8 mouse cellular contexts compared by ENCODE assay signal in the genomic region with DNA sequence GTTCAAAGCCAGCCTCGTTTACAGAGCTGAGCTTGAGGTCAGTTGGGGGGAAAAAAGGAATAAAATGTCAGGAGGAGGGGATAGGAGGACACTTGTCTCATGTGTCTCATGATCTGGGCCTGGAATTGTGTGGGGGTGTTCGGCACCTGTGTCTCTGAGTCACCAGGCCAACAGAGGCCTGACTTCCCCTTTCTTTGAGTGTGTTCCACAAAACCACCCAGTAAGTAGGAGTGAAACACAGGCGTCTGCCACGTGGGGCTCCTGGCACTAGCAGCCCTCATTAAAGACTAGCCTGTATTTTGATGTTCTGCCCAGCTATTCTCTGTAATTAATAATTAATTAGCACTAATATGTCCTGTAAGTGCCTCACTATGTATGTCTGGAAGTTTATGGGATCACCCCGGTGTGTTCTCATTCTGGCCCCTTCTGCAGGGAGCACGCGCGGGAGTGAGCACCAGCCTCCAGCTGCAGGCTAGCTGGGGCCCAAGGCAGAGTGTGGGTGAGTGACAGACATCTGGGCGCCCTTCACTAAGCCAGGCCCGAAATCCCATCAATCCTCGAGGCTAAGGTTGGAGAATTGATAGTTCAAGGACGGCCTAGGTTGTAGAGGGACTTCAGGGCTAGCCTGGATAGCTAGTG. TPM values are rescaled to one million over a fixed set of nuclear protein-coding genes. Genes with fewer than 3 reads are reported as not detected.
DNase-seq lines count a peak whose midpoint lies in the region; ATAC-seq lines count a peak whose summit lies in the region.

No protein-coding gene starts in this region.

- no peaks in the 10 kb centered on the region for H3K9me3 ChIP-seq in heart, embryonic 10.5 days
- no peaks in the 10 kb centered on the region for H3K9me3 ChIP-seq in intestine, embryonic 15.5 days
- no peaks in the 10 kb centered on the region for H3K9me3 ChIP-seq in midbrain, embryonic 10.5 days (replicated peaks)

- H3K4me3 ChIP-seq in heart, embryonic 10.5 days: peak overlapping the region; percentile 92
- H3K4me3 ChIP-seq in intestine, embryonic 15.5 days (replicated peaks): no peak overlapping the region
- peak overlapping the region; percentile 78 for H3K4me3 ChIP-seq in midbrain, embryonic 10.5 days

- ATAC-seq in intestine, embryonic 15.5 days: no peak

- 52% methylated on average over 12 of the region's 12 CpGs for WGBS in heart, embryonic 10.5 days
- WGBS in intestine, embryonic 15.5 days: 54% methylated on average over 12 of the region's 12 CpGs
- 61% methylated on average over 12 of the region's 12 CpGs for WGBS in midbrain, embryonic 10.5 days

- no peaks in the 10 kb centered on the region for H3K27me3 ChIP-seq in heart, embryonic 10.5 days (ENCODE audit: insufficient read depth, poor library complexity, severe bottlenecking)
- no peaks in the 10 kb centered on the region for H3K27me3 ChIP-seq in intestine, embryonic 15.5 days (replicated peaks)
- H3K27me3 ChIP-seq in midbrain, embryonic 10.5 days (ENCODE audit: low read depth, poor library complexity, severe bottlenecking): peaks cover 43% of the 10 kb centered on the region

- H3K4me1 ChIP-seq in heart, embryonic 10.5 days: peaks cover 77% of the 10 kb centered on the region
- H3K4me1 ChIP-seq in intestine, embryonic 15.5 days (replicated peaks): peaks cover 42% of the 10 kb centered on the region
- peaks cover 71% of the 10 kb centered on the region for H3K4me1 ChIP-seq in midbrain, embryonic 10.5 days

- no peak for DNase-seq in heart, embryonic 10.5 days (ENCODE audit: low spot score)
- no peak for DNase-seq in heart, postnatal 4 days
- DNase-seq in brain, adult 2 months (ENCODE audit: low read depth, low spot score): peak; percentile 63
- no peak for DNase-seq in midbrain, embryonic 10.5 days (ENCODE audit: low spot score)
- no peak for DNase-seq in yolk sac, embryonic 10.5 days (ENCODE audit: low spot score)
- DNase-seq in thymus, postnatal 36 days: no peak
- DNase-seq in thymus, adult 18-20 months: no peak

- H3K4me2 ChIP-seq in intestine, embryonic 15.5 days (replicated peaks): peak overlapping the region; percentile 99

- peak overlapping the region; percentile 65; the same call in 1 of the 2 replicates for H3K27ac ChIP-seq in heart, embryonic 10.5 days
- H3K27ac ChIP-seq in intestine, embryonic 15.5 days: no peak overlapping the region
- H3K27ac ChIP-seq in midbrain, embryonic 10.5 days (replicated peaks): peak overlapping the region; percentile 53; the same call in 1 of the 2 replicates

- no peaks in the 10 kb centered on the region; the same call in 1 of the 2 replicates for H3K36me3 ChIP-seq in heart, embryonic 10.5 days
- peaks cover 3% of the 10 kb centered on the region; the same call in 1 of the 2 replicates for H3K36me3 ChIP-seq in intestine, embryonic 15.5 days
- H3K36me3 ChIP-seq in midbrain, embryonic 10.5 days: peaks cover 5% of the 10 kb centered on the region

- no peak overlapping the region for H3K9ac ChIP-seq in intestine, embryonic 15.5 days

RNA-seq across cellular contexts. Expression of a gene that starts 0.8 kb away (rescaled TPM):
- polyA plus RNA-seq in heart, embryonic 10.5 days (2016; fragmentation: Nextera tagmentation; extraction: Ambion mirVana): 10.3 and 12.8 TPM in 2 replicates
- total RNA-seq in heart, postnatal 4 days (2021): 10 to 100 TPM; 12.1 to 13.5 TPM
- 19.9 and 23.8 TPM in 2 replicates for polyA plus RNA-seq in intestine, embryonic 15.5 days (2015; fragmentation: Nextera tagmentation; extraction: Ambion mirVana)
- 9.3 and 10.6 TPM in 2 replicates for polyA plus RNA-seq in midbrain, embryonic 10.5 days (2016; fragmentation: Nextera tagmentation; extraction: Ambion mirVana)

RNA-seq across cellular contexts. Expression of a gene that starts 6.2 kb away (rescaled TPM):
- 100 and 109 TPM in 2 replicates for polyA plus RNA-seq in heart, embryonic 10.5 days (2016; fragmentation: Nextera tagmentation; extraction: Ambion mirVana)
- total RNA-seq in heart, postnatal 4 days (2021): 100 to 1,000 TPM; 107 to 113 TPM
- 71.2 and 71.7 TPM in 2 replicates for polyA plus RNA-seq in intestine, embryonic 15.5 days (2015; fragmentation: Nextera tagmentation; extraction: Ambion mirVana)
- 102 and 115 TPM in 2 replicates for polyA plus RNA-seq in midbrain, embryonic 10.5 days (2016; fragmentation: Nextera tagmentation; extraction: Ambion mirVana)

RNA-seq across cellular contexts. Expression of a gene that starts 9.1 kb away (rescaled TPM):
- 1.1 and 1.4 TPM in 2 replicates for polyA plus RNA-seq in heart, embryonic 10.5 days (2016; fragmentation: Nextera tagmentation; extraction: Ambion mirVana)
- total RNA-seq in heart, postnatal 4 days (2021): 1 to 10 TPM in 1 of 2 experiments, under 1 TPM in 1; 0.63 to 2.0 TPM
- polyA plus RNA-seq in intestine, embryonic 15.5 days (2015; fragmentation: Nextera tagmentation; extraction: Ambion mirVana): 1.0 and 2.2 TPM in 2 replicates
- polyA plus RNA-seq in midbrain, embryonic 10.5 days (2016; fragmentation: Nextera tagmentation; extraction: Ambion mirVana): 0.38 and 0.39 TPM in 2 replicates

RNA-seq across cellular contexts. Expression of a gene that starts 13.4 kb away (rescaled TPM):
- not detected in 2 replicates for polyA plus RNA-seq in heart, embryonic 10.5 days (2016; fragmentation: Nextera tagmentation; extraction: Ambion mirVana)
- 1 to 10 TPM; 2.2 to 3.3 TPM for total RNA-seq in heart, postnatal 4 days (2021)
- 0.06 TPM in 1 of 2 replicates, not detected in the other for polyA plus RNA-seq in intestine, embryonic 15.5 days (2015; fragmentation: Nextera tagmentation; extraction: Ambion mirVana)
- polyA plus RNA-seq in midbrain, embryonic 10.5 days (2016; fragmentation: Nextera tagmentation; extraction: Ambion mirVana): not detected in 2 replicates

RNA-seq across cellular contexts. Expression of a gene that starts 21.8 kb away (rescaled TPM):
- polyA plus RNA-seq in heart, embryonic 10.5 days (2016; fragmentation: Nextera tagmentation; extraction: Ambion mirVana): 105 and 117 TPM in 2 replicates
- total RNA-seq in heart, postnatal 4 days (2021): 10 to 100 TPM; 55.4 to 56.8 TPM
- polyA plus RNA-seq in intestine, embryonic 15.5 days (2015; fragmentation: Nextera tagmentation; extraction: Ambion mirVana): 83.2 and 85.7 TPM in 2 replicates
- 138 and 146 TPM in 2 replicates for polyA plus RNA-seq in midbrain, embryonic 10.5 days (2016; fragmentation: Nextera tagmentation; extraction: Ambion mirVana)
